Mouse (Mus musculus) stomach, postnatal 0 days (tissue): ENCODE measurements around the gene Naga. TPM values are rescaled to one million over a fixed set of nuclear protein-coding genes. Genes with fewer than 3 reads are reported as not detected.

Experiments
- ATAC-seq: fragments of 200-750 bp; cut with Nextera tagmentation; 2 replicates; pipeline ENCODE4 v1.8.0; 2017; ENCODE audit not compliant: low FRiP score, low TSS enrichment
- DNase-seq: peaks from one replicate; pipeline ENCODE4 v3.0.0-alpha.2; 2016; ENCODE audit warnings: low spot score
- H3K27ac ChIP-seq: fragments of 300-500 bp; sonication (generic); replicated peaks from 2 replicates; pipeline ENCODE4 v1.5.1; 2014; ENCODE audit warnings: mild to moderate bottlenecking, control low read depth
- H3K27me3 ChIP-seq: fragments of 300-500 bp; sonication (generic); 2 replicates; pipeline ENCODE4 v1.6.1; 2014; ENCODE audit warnings: low read length; ENCODE audit not compliant: control insufficient read depth, insufficient read depth
- H3K36me3 ChIP-seq: fragments of 300-500 bp; sonication (generic); 2 replicates; pipeline ENCODE4 v1.6.1; 2014; ENCODE audit warnings: low read length, mixed read lengths; ENCODE audit not compliant: control insufficient read depth, insufficient read depth
- H3K4me1 ChIP-seq: fragments of 300-500 bp; sonication (generic); replicated peaks from 2 replicates; pipeline ENCODE4 v1.6.1; 2014; ENCODE audit warnings: antibody characterized with exemption; ENCODE audit not compliant: control insufficient read depth, insufficient read depth
- H3K4me2 ChIP-seq: fragments of 300-500 bp; sonication (generic); replicated peaks from 2 replicates; pipeline ENCODE4 v1.6.1; 2014; ENCODE audit warnings: low read depth, mild to moderate bottlenecking, control low read depth, moderate library complexity
- H3K4me3 ChIP-seq: fragments of 300-500 bp; sonication (generic); 2 replicates; pipeline ENCODE4 v1.5.1; 2014; ENCODE audit warnings: low read depth, low read length, control low read depth
- H3K9ac ChIP-seq: fragments of 300-500 bp; sonication (generic); 2 replicates; pipeline ENCODE4 v1.6.1; 2014; ENCODE audit warnings: mild to moderate bottlenecking, low read length, control low read depth, mixed read lengths
- H3K9me3 ChIP-seq: fragments of 300-500 bp; sonication (generic); 2 replicates; pipeline ENCODE4 v1.6.1; 2016; ENCODE audit warnings: low read length; ENCODE audit not compliant: control insufficient read depth
- CTCF ChIP-seq: IDR thresholded peaks from 2 replicates; pipeline ENCODE4 v1.5.1; 2016; ENCODE audit warnings: antibody characterized with exemption, low read depth, mild to moderate bottlenecking, moderate library complexity
- EP300 ChIP-seq: optimal IDR thresholded peaks from 2 replicates; pipeline ENCODE3; 2016; ENCODE audit warnings: antibody characterized with exemption
- WGBS: fragments of 180-500 bp; shearing (Covaris S2); extraction: QIAGEN DNeasy Blood & Tissue Kit; methylation state at CpG from one replicate; pipeline ENCODE4 v1.1.7; 2014; 5-methylcytosine and 5-hydroxymethylcytosine counted together
- polyA plus RNA-seq: library from polyadenylated mRNA; unstranded; fragments of >200 nt; fragmentation: Nextera tagmentation; extraction: Ambion mirVana; gene quantifications from 2 replicates; pipeline ENCODE4 v1.2.1, GENCODE M21; 2015

Naga gene
- polyA plus RNA-seq, 1 experiment from 2014 or later = 83.1 TPM

DNA sequence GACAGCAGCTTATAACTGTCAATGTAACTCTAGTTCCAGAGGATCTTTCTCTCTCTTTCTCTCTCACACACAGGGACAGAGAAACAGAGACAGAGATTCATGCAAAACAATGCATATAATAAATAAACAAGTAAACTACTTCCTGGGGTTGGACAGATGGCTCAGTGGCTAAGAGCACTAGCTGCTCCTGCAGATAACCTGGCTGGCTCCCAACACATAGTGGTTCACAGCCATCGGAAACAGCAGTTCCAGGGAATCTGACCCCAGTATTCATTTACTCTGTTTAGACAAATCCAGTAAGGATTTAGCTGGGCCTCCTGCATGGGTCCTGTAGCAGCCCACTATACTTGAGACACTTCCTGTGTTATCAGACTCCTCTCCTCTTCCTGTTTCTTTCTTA, 19.1 kb downstream of the Naga start:
- WGBS = 21% methylated on average over 1 of the region's 1 CpGs
- Histone ChIP-seq H3K27ac (no peak overlapping the region), H3K4me2 (no peak overlapping the region), H3K36me3 (no peaks in the 10 kb centered on the region), H3K9ac (no peak overlapping the region), H3K27me3 (no peaks in the 10 kb centered on the region), H3K4me1 (no peaks in the 10 kb centered on the region; the same call in 1 of the 2 replicates), H3K4me3 (no peak overlapping the region), H3K9me3 (no peaks in the 10 kb centered on the region)
- no peak for DNase-seq
- TF ChIP-seq EP300 (no peak), CTCF (no peak)
- no peak for ATAC-seq

DNA sequence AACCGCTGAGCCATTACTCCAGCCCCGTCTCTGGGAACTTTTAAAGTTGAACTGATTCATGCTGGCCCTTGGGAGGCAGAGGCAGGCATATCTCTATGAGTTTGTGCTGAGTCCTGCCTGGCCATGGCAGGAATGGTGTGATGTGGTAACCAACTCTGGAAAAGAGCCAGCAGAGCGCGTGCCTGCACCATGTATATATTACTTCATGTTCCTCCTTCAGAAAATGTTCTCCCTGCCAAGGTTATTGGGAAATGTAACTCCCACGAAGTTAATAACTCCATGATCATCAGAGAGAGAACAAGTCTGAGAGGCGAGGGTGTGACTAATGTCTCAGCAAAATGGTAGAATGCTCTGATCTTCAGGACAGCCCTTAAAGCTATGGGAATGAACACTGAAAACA, 20.9 kb downstream of the Naga start:
- no peak for DNase-seq
- 72% methylated on average over 6 of the region's 6 CpGs for WGBS

DNA sequence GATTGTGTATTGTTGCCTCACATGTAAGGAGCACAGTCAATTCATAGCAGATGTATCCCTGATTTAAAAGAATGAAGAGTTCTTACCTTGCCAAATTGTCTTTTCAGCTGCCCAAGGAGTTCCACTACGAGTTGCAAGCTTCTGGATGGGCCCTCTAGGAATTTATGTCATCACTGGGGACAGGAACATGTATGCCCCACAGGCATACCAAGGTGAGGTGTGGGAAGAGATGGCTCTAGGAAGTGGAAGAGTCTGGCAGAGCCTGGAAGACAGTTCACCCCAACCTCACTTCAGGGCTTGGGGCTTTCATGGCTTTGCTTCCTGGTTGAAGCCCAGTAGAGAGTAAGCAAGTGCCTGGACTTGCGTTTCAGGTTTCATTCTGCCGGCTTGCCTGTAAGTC, 30.3 kb downstream of the Naga start:
- TF ChIP-seq EP300 = no peak
- no peak for TF ChIP-seq CTCF
- DNase-seq (no peak), ATAC-seq (no peak)
- 55% methylated on average over 3 of the region's 3 CpGs for WGBS
- no peaks in the 10 kb centered on the region for H3K9me3 ChIP-seq
- H3K27me3 ChIP-seq = no peaks in the 10 kb centered on the region
- peak overlapping the region; percentile 35; the same call in 1 of the 2 replicates for H3K27ac ChIP-seq
- no peak overlapping the region for H3K9ac ChIP-seq
- no peaks in the 10 kb centered on the region for H3K4me1 ChIP-seq
- no peak overlapping the region for H3K4me2 ChIP-seq
- no peak overlapping the region for H3K4me3 ChIP-seq
- H3K36me3 ChIP-seq = no peaks in the 10 kb centered on the region

More for the DNA sequence above, 20.9 kb downstream of the Naga start:
- ATAC-seq = no peak
- Histone ChIP-seq H3K27ac (no peak overlapping the region), H3K9ac (no peak overlapping the region), H3K9me3 (no peaks in the 10 kb centered on the region), H3K4me3 (no peak overlapping the region), H3K4me2 (no peak overlapping the region), H3K36me3 (no peaks in the 10 kb centered on the region), H3K4me1 (no peaks in the 10 kb centered on the region; the same call in 1 of the 2 replicates), H3K27me3 (no peaks in the 10 kb centered on the region)
- TF ChIP-seq EP300 (no peak), CTCF (no peak)

DNA sequence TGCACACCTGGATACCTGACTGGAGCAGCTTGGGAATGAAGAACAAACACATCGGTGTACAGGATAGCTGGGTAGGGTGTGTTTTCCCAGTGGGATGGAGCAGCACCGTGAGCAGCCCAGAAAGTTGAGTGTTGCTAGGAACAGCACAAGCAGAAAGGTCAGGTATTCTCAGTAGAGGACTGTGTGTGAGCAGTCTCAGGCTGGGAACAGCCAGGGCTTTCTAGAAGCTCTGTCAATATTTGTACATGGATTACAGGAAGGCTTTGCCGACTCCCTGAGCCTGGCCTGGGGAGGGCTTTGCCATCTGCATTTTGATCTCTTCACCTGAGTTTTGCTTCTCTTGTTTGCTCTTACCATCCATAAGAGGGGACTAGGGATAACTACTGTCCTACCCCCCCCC, 31.6 kb downstream of the Naga start:
- no peaks in the 10 kb centered on the region for H3K4me1 ChIP-seq
- no peaks in the 10 kb centered on the region for H3K36me3 ChIP-seq
- 39% methylated on average over 3 of the region's 3 CpGs for WGBS
- DNase-seq = peak; percentile 69
- H3K9ac ChIP-seq = no peak overlapping the region
- TF ChIP-seq EP300 (no peak), CTCF (no peak)
- peak; percentile 94 for ATAC-seq
- H3K9me3 ChIP-seq = no peaks in the 10 kb centered on the region
- H3K27me3 ChIP-seq = no peaks in the 10 kb centered on the region
- no peak overlapping the region for H3K4me3 ChIP-seq
- no peak overlapping the region for H3K4me2 ChIP-seq
- no peak overlapping the region for H3K27ac ChIP-seq

DNA sequence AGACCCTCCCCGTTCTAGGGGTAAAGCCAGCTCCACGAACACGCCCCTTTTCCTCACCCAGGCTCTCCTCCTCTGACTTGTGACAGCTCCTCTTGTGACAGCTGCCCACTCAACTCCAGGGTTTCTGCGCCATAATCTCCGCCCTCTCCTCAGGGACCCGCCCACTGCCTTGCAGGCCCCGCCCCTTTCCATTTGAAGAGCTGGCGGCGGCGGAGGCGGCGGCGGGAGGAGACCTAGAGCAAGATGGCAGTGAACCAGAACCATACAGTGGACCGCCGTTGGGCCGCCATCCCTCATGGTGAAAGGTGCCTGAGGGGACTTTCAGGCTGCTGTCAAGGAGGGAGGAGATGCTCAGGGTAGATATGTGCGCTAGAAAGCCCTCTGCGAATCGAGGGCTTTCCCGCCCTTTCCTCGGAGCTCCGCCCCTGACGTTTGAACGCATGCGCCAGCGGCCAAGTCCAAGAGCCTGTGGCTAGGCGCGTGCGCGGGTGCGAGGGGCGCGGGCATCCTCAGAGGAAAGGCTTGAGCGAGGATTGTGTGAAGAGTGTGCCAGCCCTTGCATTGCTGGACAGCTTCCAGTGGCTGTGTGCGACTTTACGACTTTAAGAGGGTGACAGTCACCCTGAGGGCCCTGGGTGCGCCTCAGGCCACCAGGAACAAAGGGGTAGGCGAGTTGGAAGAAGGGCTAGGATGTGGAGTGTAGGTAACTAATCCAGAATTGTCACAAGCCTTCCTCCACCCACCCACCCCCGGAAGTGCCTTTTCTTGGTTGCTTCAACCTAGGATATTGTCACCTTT, 39.8 kb downstream of the Naga start, which contains the start of gene Wbp2nl:
TSS of gene Wbp2nl (plus strand) at position 191 of the 798 bp plus-strand sequence.
- Histone ChIP-seq H3K9ac (no peak within 1 kb of the TSS), H3K4me3 (no peak within 1 kb of the TSS), H3K4me1 (no peaks in the 10 kb centered on the region), H3K9me3 (no peaks in the 10 kb centered on the region), H3K36me3 (no peaks in the 10 kb centered on the region), H3K27me3 (no peaks in the 10 kb centered on the region), H3K27ac (no peak within 1 kb of the TSS), H3K4me2 (no peak within 1 kb of the TSS)
- ATAC-seq (no peak), DNase-seq (peak; percentile 35)
- 58% methylated on average over 39 of the region's 39 CpGs for WGBS
- TF ChIP-seq EP300 = no peak
- TF ChIP-seq CTCF = no peak

DNA sequence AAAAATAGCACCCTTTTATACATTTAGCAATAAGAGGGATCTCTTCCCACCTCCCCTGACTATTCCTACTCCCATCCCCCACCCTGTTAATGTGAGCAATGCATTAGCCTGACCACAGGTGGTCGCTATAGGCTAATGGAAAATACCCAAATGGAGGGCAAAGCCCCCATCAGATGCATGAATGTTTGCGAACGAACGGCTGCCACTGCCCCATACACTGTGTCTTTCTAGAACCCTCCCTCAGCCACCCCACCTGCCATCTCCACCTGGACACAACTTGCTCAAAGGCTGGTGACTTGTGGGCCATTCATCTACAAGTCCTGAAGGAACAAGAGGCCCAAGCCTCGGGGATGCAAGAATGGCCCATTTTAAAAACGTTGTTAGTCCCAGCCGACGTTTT, 44.7 kb downstream of the Naga start:
- Histone ChIP-seq H3K27ac (no peak overlapping the region), H3K27me3 (no peaks in the 10 kb centered on the region), H3K4me3 (no peak overlapping the region), H3K36me3 (no peaks in the 10 kb centered on the region), H3K9me3 (no peaks in the 10 kb centered on the region), H3K4me1 (no peaks in the 10 kb centered on the region), H3K9ac (no peak overlapping the region), H3K4me2 (no peak overlapping the region; the same call in 1 of the 2 replicates)
- 31% methylated on average over 8 of the region's 8 CpGs for WGBS
- DNase-seq (peak; percentile 41), ATAC-seq (peak; percentile 39; the same call in 1 of the 2 replicates)
- TF ChIP-seq CTCF (peak; percentile 79), EP300 (no peak)
